Mouse (Mus musculus): Measurements from ENCODE around the gene Man1c1.

DNA sequence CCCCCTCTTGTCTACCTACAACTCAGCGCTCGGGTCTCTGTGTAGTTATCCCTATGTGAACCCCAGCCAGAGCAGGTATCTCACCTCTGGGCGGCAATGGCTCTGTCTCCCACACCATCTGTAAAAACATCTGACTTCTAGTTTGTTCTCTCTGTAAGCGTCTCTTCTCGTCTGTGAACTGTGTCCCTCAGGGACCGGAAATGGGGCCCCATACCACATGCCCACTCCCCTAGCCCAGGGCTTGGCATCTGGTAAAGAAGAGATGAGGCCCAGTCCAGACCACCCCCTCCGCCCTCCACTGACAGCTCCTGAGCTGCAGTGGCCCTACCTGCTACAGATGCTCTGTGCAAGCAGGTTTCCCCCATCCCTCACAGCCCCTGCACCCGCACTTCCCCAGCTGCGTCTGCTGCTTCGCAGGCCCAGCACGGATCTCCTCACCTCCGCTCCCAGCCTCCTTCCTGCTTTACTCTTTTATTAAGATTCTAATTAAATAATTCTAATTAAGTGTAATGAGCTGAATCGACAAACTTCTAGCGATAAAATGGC, 33.3 kb upstream of the Man1c1 start:
- TF ChIP-seq POLR2A (IDR thresholded peaks at IDR 0.05; ENCODE audit: borderline replicate concordance, low read depth, low read length): no peak
- TF ChIP-seq CTCF (IDR thresholded peaks at IDR 0.05; ENCODE audit: low read depth, low read length): no peak

Measured in bone marrow macrophage, adult 2 months (primary cell).